Mouse (Mus musculus): ENCODE results near the gene Npepl1.

DNA sequence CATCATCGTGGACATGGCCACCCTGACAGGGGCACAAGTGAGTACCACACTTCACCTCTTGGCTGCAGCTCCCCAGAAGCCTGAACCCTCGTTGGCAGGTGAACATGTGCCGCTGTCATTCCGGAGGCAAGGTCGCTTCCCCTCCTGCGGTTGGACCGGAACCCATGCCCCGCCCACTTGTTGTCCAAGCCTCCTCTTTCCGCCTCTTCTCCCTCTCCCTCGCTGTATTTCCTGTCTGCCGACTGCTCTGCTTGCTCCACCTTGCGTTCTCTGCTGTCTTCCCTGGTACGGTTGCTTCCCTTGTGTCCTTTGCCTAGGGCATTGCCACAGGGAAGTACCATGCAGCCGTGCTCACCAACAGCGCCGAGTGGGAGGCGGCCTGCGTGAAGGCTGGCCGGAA lies 10.5 kb downstream of the Npepl1 start:
- TF ChIP-seq CTCF (IDR thresholded peaks at IDR 0.05; ENCODE audit: low read depth, low read length) = no peak
- TF ChIP-seq POLR2A (IDR thresholded peaks at IDR 0.05; ENCODE audit: borderline replicate concordance, low read depth, low read length) = no peak

Data from bone marrow macrophage, adult 2 months (primary cell).